Mouse (Mus musculus) stomach, embryonic 15.5 days (tissue): ENCODE results near the gene Ssbp4. TPM values are rescaled to one million over a fixed set of nuclear protein-coding genes. Genes with fewer than 3 reads are reported as not detected.

Experiments
- ATAC-seq: fragments of 200-750 bp; cut with Nextera tagmentation; 2 replicates; pipeline ENCODE4 v1.8.0; 2017; ENCODE audit warnings: low read depth, moderate number of reproducible peaks, moderate TSS enrichment; ENCODE audit not compliant: insufficient read depth, low FRiP score
- H3K27ac ChIP-seq: fragments of 300-500 bp; sonication (generic); 2 replicates; pipeline ENCODE4 v1.5.1; 2015; ENCODE audit warnings: mild to moderate bottlenecking, inconsistent platforms
- H3K27me3 ChIP-seq: fragments of 300-500 bp; sonication (generic); replicated peaks from 2 replicates; pipeline ENCODE4 v1.6.1; 2015; ENCODE audit warnings: inconsistent platforms
- H3K36me3 ChIP-seq: fragments of 300-500 bp; sonication (generic); 2 replicates; pipeline ENCODE4 v1.6.1; 2015; ENCODE audit warnings: inconsistent platforms
- H3K4me1 ChIP-seq: fragments of 300-500 bp; sonication (generic); 2 replicates; pipeline ENCODE4 v1.6.1; 2015; ENCODE audit warnings: inconsistent platforms
- H3K4me2 ChIP-seq: fragments of 300-500 bp; sonication (generic); 2 replicates; pipeline ENCODE4 v1.6.1; 2015; ENCODE audit warnings: mild to moderate bottlenecking, inconsistent platforms
- H3K4me3 ChIP-seq: fragments of 300-500 bp; sonication (generic); replicated peaks from 2 replicates; pipeline ENCODE4 v1.5.1; 2015; ENCODE audit warnings: inconsistent platforms
- H3K9ac ChIP-seq: fragments of 300-500 bp; sonication (generic); 2 replicates; pipeline ENCODE4 v1.6.1; 2015; ENCODE audit warnings: inconsistent platforms
- H3K9me3 ChIP-seq: fragments of 300-500 bp; sonication (generic); 2 replicates; pipeline ENCODE4 v1.6.1; 2016; ENCODE audit warnings: inconsistent platforms
- WGBS: fragments of 180-500 bp; shearing (Covaris S2); methylation state at CpG from one replicate; pipeline ENCODE4 v1.1.7; 2015; 5-methylcytosine and 5-hydroxymethylcytosine counted together
- polyA plus RNA-seq: library from polyadenylated mRNA; unstranded; fragments of >200 nt; fragmentation: Nextera tagmentation; extraction: Ambion mirVana; gene quantifications from 2 replicates; pipeline ENCODE4 v1.2.1, GENCODE M21; 2015

Ssbp4 gene
- 104 and 117 TPM in 2 replicates for polyA plus RNA-seq

GRCm38 (mm10) chr8:70608749-70609367, at the start of gene Ssbp4:
TSS of gene Ssbp4 (minus strand) at chr8:70608872.
- Histone ChIP-seq H3K9me3 (no peaks in the 10 kb centered on the region), H3K36me3 (no peaks in the 10 kb centered on the region), H3K4me3 (peak within 1 kb of the TSS; percentile 81), H3K4me2 (peak within 1 kb of the TSS; percentile 97), H3K27ac (peak within 1 kb of the TSS; percentile 99), H3K9ac (peak within 1 kb of the TSS; percentile 96), H3K27me3 (no peaks in the 10 kb centered on the region), H3K4me1 (peaks cover 42% of the 10 kb centered on the region)
- no peak for ATAC-seq
- 6% methylated on average over 26 of the region's 26 CpGs for WGBS

- Histone ChIP-seq H3K4me3 (0 out of 2 replicates have a peak overlapping the region, but pooled peaks have one; percentile 85), H3K9ac (peak overlapping the region; percentile 24), H3K4me1 (peaks cover 23% of the 10 kb centered on the region), H3K4me2 (peak overlapping the region; percentile 88), H3K36me3 (peaks cover 6% of the 10 kb centered on the region; the same call in 1 of the 2 replicates), H3K27me3 (no peaks in the 10 kb centered on the region), H3K27ac (0 out of 2 replicates have a peak overlapping the region, but pooled peaks have one; percentile 1), H3K9me3 (no peaks in the 10 kb centered on the region)
- no peak for ATAC-seq
- 80% methylated on average over 2 of the region's 2 CpGs for WGBS
Observed at GRCm38 (mm10) chr8:70657739-70658138, 49.1 kb upstream of the Ssbp4 start.

- no peak overlapping the region for H3K9ac ChIP-seq
- peaks cover 7% of the 10 kb centered on the region for H3K36me3 ChIP-seq
- H3K4me3 ChIP-seq = no peak overlapping the region
- H3K27ac ChIP-seq = no peak overlapping the region
- peaks cover 23% of the 10 kb centered on the region for H3K4me1 ChIP-seq
- H3K4me2 ChIP-seq = no peak overlapping the region
- ATAC-seq = no peak
- H3K9me3 ChIP-seq = no peaks in the 10 kb centered on the region
- no peaks in the 10 kb centered on the region for H3K27me3 ChIP-seq
- 90% methylated on average over 3 of the region's 3 CpGs for WGBS
Observed at GRCm38 (mm10) chr8:70657214-70657613, 48.5 kb upstream of the Ssbp4 start.

- H3K36me3 ChIP-seq = peaks cover 13% of the 10 kb centered on the region
- no peak overlapping the region for H3K9ac ChIP-seq
- H3K4me3 ChIP-seq = no peak overlapping the region
- no peaks in the 10 kb centered on the region for H3K27me3 ChIP-seq
- H3K9me3 ChIP-seq = no peaks in the 10 kb centered on the region
- H3K4me2 ChIP-seq = no peak overlapping the region
- H3K4me1 ChIP-seq = peaks cover 23% of the 10 kb centered on the region
- H3K27ac ChIP-seq = no peak overlapping the region; the same call in 1 of the 2 replicates
- ATAC-seq = no peak
- 64% methylated on average over 13 of the region's 13 CpGs for WGBS
Observed at GRCm38 (mm10) chr8:70656193-70656790, 47.6 kb upstream of the Ssbp4 start.

- Histone ChIP-seq H3K36me3 (peaks cover 13% of the 10 kb centered on the region), H3K4me1 (peaks cover 21% of the 10 kb centered on the region), H3K4me2 (no peak overlapping the region), H3K9me3 (no peaks in the 10 kb centered on the region), H3K27ac (no peak overlapping the region; the same call in 1 of the 2 replicates), H3K27me3 (no peaks in the 10 kb centered on the region), H3K4me3 (no peak overlapping the region), H3K9ac (no peak overlapping the region)
- ATAC-seq = no peak
- 76% methylated on average over 2 of the region's 2 CpGs for WGBS
Observed at GRCm38 (mm10) chr8:70655469-70655868, 46.8 kb upstream of the Ssbp4 start.

- Histone ChIP-seq H3K27ac (no peak overlapping the region), H3K36me3 (peaks cover 13% of the 10 kb centered on the region), H3K4me1 (peaks cover 25% of the 10 kb centered on the region), H3K9me3 (no peaks in the 10 kb centered on the region), H3K27me3 (no peaks in the 10 kb centered on the region), H3K9ac (no peak overlapping the region), H3K4me2 (no peak overlapping the region), H3K4me3 (no peak overlapping the region)
- ATAC-seq = no peak
- 64% methylated on average over 1 of the region's 1 CpGs for WGBS
Observed at GRCm38 (mm10) chr8:70654121-70654520, 45.4 kb upstream of the Ssbp4 start.

GRCm38 (mm10) chr8:70653226-70653625, 44.6 kb upstream of the Ssbp4 start:
- Histone ChIP-seq H3K36me3 (peaks cover 13% of the 10 kb centered on the region), H3K4me2 (no peak overlapping the region), H3K27ac (no peak overlapping the region), H3K9ac (no peak overlapping the region), H3K27me3 (no peaks in the 10 kb centered on the region), H3K9me3 (no peaks in the 10 kb centered on the region), H3K4me3 (no peak overlapping the region), H3K4me1 (peaks cover 24% of the 10 kb centered on the region)
- no peak for ATAC-seq
- 60% methylated on average over 2 of the region's 2 CpGs for WGBS

- H3K36me3 ChIP-seq = peaks cover 9% of the 10 kb centered on the region; the same call in 1 of the 2 replicates
- H3K9ac ChIP-seq = no peak overlapping the region
- no peaks in the 10 kb centered on the region for H3K9me3 ChIP-seq
- 92% methylated on average over 17 of the region's 17 CpGs for WGBS
- H3K4me3 ChIP-seq = no peak overlapping the region
- H3K27ac ChIP-seq = no peak overlapping the region
- no peak overlapping the region for H3K4me2 ChIP-seq
- no peaks in the 10 kb centered on the region for H3K27me3 ChIP-seq
- ATAC-seq = no peak
- H3K4me1 ChIP-seq = peaks cover 34% of the 10 kb centered on the region
Observed at GRCm38 (mm10) chr8:70650351-70650750, 41.7 kb upstream of the Ssbp4 start.

GRCm38 (mm10) chr8:70649324-70649723, 40.7 kb upstream of the Ssbp4 start:
- Histone ChIP-seq H3K4me2 (no peak overlapping the region), H3K9me3 (no peaks in the 10 kb centered on the region), H3K4me3 (no peak overlapping the region), H3K27ac (peak overlapping the region; percentile 73), H3K36me3 (peaks cover 6% of the 10 kb centered on the region; the same call in 1 of the 2 replicates), H3K9ac (no peak overlapping the region), H3K27me3 (no peaks in the 10 kb centered on the region), H3K4me1 (peaks cover 34% of the 10 kb centered on the region)
- 51% methylated on average over 4 of the region's 4 CpGs for WGBS
- peak; percentile 79 for ATAC-seq

- peak overlapping the region; percentile 73 for H3K27ac ChIP-seq
- H3K9ac ChIP-seq = no peak overlapping the region
- WGBS = 36% methylated on average over 3 of the region's 3 CpGs
- H3K4me2 ChIP-seq = no peak overlapping the region
- no peaks in the 10 kb centered on the region for H3K9me3 ChIP-seq
- H3K4me1 ChIP-seq = peaks cover 34% of the 10 kb centered on the region
- no peaks in the 10 kb centered on the region for H3K27me3 ChIP-seq
- no peak for ATAC-seq
- no peak overlapping the region for H3K4me3 ChIP-seq
- peaks cover 6% of the 10 kb centered on the region; the same call in 1 of the 2 replicates for H3K36me3 ChIP-seq
Observed at GRCm38 (mm10) chr8:70648921-70649320, 40.2 kb upstream of the Ssbp4 start.

- no peak overlapping the region for H3K4me2 ChIP-seq
- H3K9ac ChIP-seq = no peak overlapping the region
- peak overlapping the region; percentile 73; the same call in 1 of the 2 replicates for H3K27ac ChIP-seq
- no peak for ATAC-seq
- 30% methylated on average over 1 of the region's 1 CpGs for WGBS
- no peak overlapping the region for H3K4me3 ChIP-seq
- H3K36me3 ChIP-seq = peaks cover 6% of the 10 kb centered on the region; the same call in 1 of the 2 replicates
- no peaks in the 10 kb centered on the region for H3K27me3 ChIP-seq
- no peaks in the 10 kb centered on the region for H3K9me3 ChIP-seq
- H3K4me1 ChIP-seq = peaks cover 34% of the 10 kb centered on the region
Observed at GRCm38 (mm10) chr8:70648164-70648442, 39.4 kb upstream of the Ssbp4 start.

- no peak overlapping the region for H3K9ac ChIP-seq
- no peaks in the 10 kb centered on the region for H3K27me3 ChIP-seq
- H3K4me3 ChIP-seq = no peak overlapping the region
- peak overlapping the region; percentile 73; the same call in 1 of the 2 replicates for H3K27ac ChIP-seq
- no peak for ATAC-seq
- WGBS = 43% methylated on average over 8 of the region's 8 CpGs
- peaks cover 6% of the 10 kb centered on the region; the same call in 1 of the 2 replicates for H3K36me3 ChIP-seq
- H3K4me2 ChIP-seq = no peak overlapping the region
- H3K4me1 ChIP-seq = peaks cover 34% of the 10 kb centered on the region
- no peaks in the 10 kb centered on the region for H3K9me3 ChIP-seq
Observed at GRCm38 (mm10) chr8:70647343-70648163, 38.9 kb upstream of the Ssbp4 start.
